Mouse (Mus musculus): ENCODE results near the gene Dnajb1. TPM values are rescaled to one million over a fixed set of nuclear protein-coding genes. Genes with fewer than 3 reads are reported as not detected.

Dnajb1 gene
- polyA plus RNA-seq, 1 experiment from 2014 or later, result 69.0 TPM

GRCm38 (mm10) chr8:83571791-83572190 lies 36.2 kb upstream of the Dnajb1 start:
- Histone ChIP-seq H3K9ac (no peak overlapping the region), H3K4me1 (peaks cover 41% of the 10 kb centered on the region), H3K36me3 (peaks cover 51% of the 10 kb centered on the region), H3K4me3 (no peak overlapping the region), H3K9me3 (no peaks in the 10 kb centered on the region), H3K27ac (no peak overlapping the region), H3K27me3 (no peaks in the 10 kb centered on the region), H3K4me2 (replicated peaks) (no peak overlapping the region)
- ATAC-seq (ENCODE audit: insufficient number of reproducible peaks, insufficient read depth, low FRiP score, low TSS enrichment), result no peak
- 92% methylated on average over 10 of the region's 10 CpGs for WGBS

- Histone ChIP-seq H3K9ac (no peak overlapping the region), H3K27me3 (no peaks in the 10 kb centered on the region), H3K4me3 (no peak overlapping the region), H3K36me3 (peaks cover 51% of the 10 kb centered on the region), H3K4me2 (replicated peaks) (no peak overlapping the region), H3K9me3 (no peaks in the 10 kb centered on the region), H3K4me1 (peaks cover 44% of the 10 kb centered on the region), H3K27ac (no peak overlapping the region)
- WGBS, result 92% methylated on average over 5 of the region's 5 CpGs
- ATAC-seq (ENCODE audit: insufficient number of reproducible peaks, insufficient read depth, low FRiP score, low TSS enrichment), result no peak
Measured at GRCm38 (mm10) chr8:83572246-83572812, 35.7 kb upstream of the Dnajb1 start.

- Histone ChIP-seq H3K9me3 (no peaks in the 10 kb centered on the region), H3K4me2 (replicated peaks) (no peak overlapping the region), H3K4me3 (no peak overlapping the region), H3K4me1 (peaks cover 39% of the 10 kb centered on the region), H3K36me3 (peaks cover 51% of the 10 kb centered on the region), H3K27ac (no peak overlapping the region), H3K27me3 (no peaks in the 10 kb centered on the region), H3K9ac (no peak overlapping the region)
- 79% methylated on average over 17 of the region's 18 CpGs for WGBS
- ATAC-seq (ENCODE audit: insufficient number of reproducible peaks, insufficient read depth, low FRiP score, low TSS enrichment), result no peak
Measured at GRCm38 (mm10) chr8:83573140-83573875, 34.7 kb upstream of the Dnajb1 start.

- 80% methylated on average over 15 of the region's 15 CpGs for WGBS
- H3K9ac ChIP-seq, result no peak overlapping the region
- H3K4me2 ChIP-seq (replicated peaks), result no peak overlapping the region
- no peak overlapping the region for H3K27ac ChIP-seq
- H3K9me3 ChIP-seq, result no peaks in the 10 kb centered on the region
- peaks cover 38% of the 10 kb centered on the region for H3K36me3 ChIP-seq
- H3K4me3 ChIP-seq, result no peak overlapping the region
- H3K4me1 ChIP-seq, result peaks cover 34% of the 10 kb centered on the region
- ATAC-seq (ENCODE audit: insufficient number of reproducible peaks, insufficient read depth, low FRiP score, low TSS enrichment), result no peak
- no peaks in the 10 kb centered on the region for H3K27me3 ChIP-seq
Measured at GRCm38 (mm10) chr8:83574631-83575315, 33.2 kb upstream of the Dnajb1 start.

GRCm38 (mm10) chr8:83575561-83576515 lies 32.2 kb upstream of the Dnajb1 start:
- Histone ChIP-seq H3K4me2 (replicated peaks) (0 out of 2 replicates have a peak overlapping the region, but pooled peaks have one; percentile 2), H3K4me3 (no peak overlapping the region), H3K9ac (peak overlapping the region; percentile 33), H3K4me1 (peaks cover 34% of the 10 kb centered on the region), H3K36me3 (peaks cover 30% of the 10 kb centered on the region), H3K27me3 (no peaks in the 10 kb centered on the region), H3K9me3 (no peaks in the 10 kb centered on the region), H3K27ac (peak overlapping the region; percentile 64; the same call in 1 of the 2 replicates)
- no peak for ATAC-seq (ENCODE audit: insufficient number of reproducible peaks, insufficient read depth, low FRiP score, low TSS enrichment)
- WGBS, result 65% methylated on average over 17 of the region's 17 CpGs

- no peak for ATAC-seq (ENCODE audit: insufficient number of reproducible peaks, insufficient read depth, low FRiP score, low TSS enrichment)
- WGBS, result 17% methylated on average over 2 of the region's 4 CpGs
- H3K9ac ChIP-seq, result no peak overlapping the region
- 0 out of 2 replicates have a peak overlapping the region, but pooled peaks have one; percentile 2 for H3K4me2 ChIP-seq (replicated peaks)
- no peaks in the 10 kb centered on the region for H3K9me3 ChIP-seq
- H3K27ac ChIP-seq, result peak overlapping the region; percentile 64; the same call in 1 of the 2 replicates
- peaks cover 25% of the 10 kb centered on the region for H3K36me3 ChIP-seq
- peaks cover 34% of the 10 kb centered on the region for H3K4me1 ChIP-seq
- H3K4me3 ChIP-seq, result no peak overlapping the region
- H3K27me3 ChIP-seq, result no peaks in the 10 kb centered on the region
Measured at GRCm38 (mm10) chr8:83576516-83576895, 31.5 kb upstream of the Dnajb1 start.

GRCm38 (mm10) chr8:83576921-83577320 lies 31.1 kb upstream of the Dnajb1 start:
- Histone ChIP-seq H3K4me3 (no peak overlapping the region), H3K27me3 (no peaks in the 10 kb centered on the region), H3K9ac (no peak overlapping the region), H3K4me2 (replicated peaks) (no peak overlapping the region), H3K9me3 (no peaks in the 10 kb centered on the region), H3K4me1 (peaks cover 34% of the 10 kb centered on the region), H3K27ac (peak overlapping the region; percentile 50; the same call in 1 of the 2 replicates), H3K36me3 (peaks cover 21% of the 10 kb centered on the region)
- 50% methylated on average over 4 of the region's 4 CpGs for WGBS
- no peak for ATAC-seq (ENCODE audit: insufficient number of reproducible peaks, insufficient read depth, low FRiP score, low TSS enrichment)

GRCm38 (mm10) chr8:83577384-83577791 lies 30.6 kb upstream of the Dnajb1 start:
- Histone ChIP-seq H3K4me1 (peaks cover 34% of the 10 kb centered on the region), H3K9me3 (no peaks in the 10 kb centered on the region), H3K4me2 (replicated peaks) (no peak overlapping the region), H3K27me3 (no peaks in the 10 kb centered on the region), H3K27ac (0 out of 2 replicates have a peak overlapping the region, but pooled peaks have one; percentile 50), H3K36me3 (peaks cover 17% of the 10 kb centered on the region; the same call in 1 of the 2 replicates), H3K9ac (no peak overlapping the region; the same call in 1 of the 2 replicates), H3K4me3 (no peak overlapping the region)
- ATAC-seq (ENCODE audit: insufficient number of reproducible peaks, insufficient read depth, low FRiP score, low TSS enrichment), result no peak
- WGBS, result 49% methylated on average over 9 of the region's 9 CpGs

GRCm38 (mm10) chr8:83578131-83579055 lies 29.6 kb upstream of the Dnajb1 start:
- peaks cover 34% of the 10 kb centered on the region for H3K4me1 ChIP-seq
- no peak overlapping the region for H3K9ac ChIP-seq
- no peaks in the 10 kb centered on the region for H3K9me3 ChIP-seq
- no peak for ATAC-seq (ENCODE audit: insufficient number of reproducible peaks, insufficient read depth, low FRiP score, low TSS enrichment)
- no peak overlapping the region for H3K27ac ChIP-seq
- no peaks in the 10 kb centered on the region for H3K27me3 ChIP-seq
- 0 out of 2 replicates have a peak, but pooled peaks cover 7% of the 10 kb centered on the region for H3K36me3 ChIP-seq
- 74% methylated on average over 17 of the region's 17 CpGs for WGBS
- H3K4me2 ChIP-seq (replicated peaks), result no peak overlapping the region
- H3K4me3 ChIP-seq, result no peak overlapping the region

GRCm38 (mm10) chr8:83579676-83580075 lies 28.3 kb upstream of the Dnajb1 start:
- Histone ChIP-seq H3K4me2 (replicated peaks) (no peak overlapping the region), H3K4me1 (peaks cover 29% of the 10 kb centered on the region), H3K36me3 (peaks cover 14% of the 10 kb centered on the region), H3K9ac (no peak overlapping the region), H3K27me3 (no peaks in the 10 kb centered on the region), H3K4me3 (no peak overlapping the region), H3K27ac (no peak overlapping the region), H3K9me3 (no peaks in the 10 kb centered on the region)
- WGBS, result 90% methylated on average over 8 of the region's 8 CpGs
- no peak for ATAC-seq (ENCODE audit: insufficient number of reproducible peaks, insufficient read depth, low FRiP score, low TSS enrichment)
